Mouse (Mus musculus) heart, postnatal 0 days (tissue): Measurements from ENCODE around the gene Atxn1. TPM values are rescaled to one million over a fixed set of nuclear protein-coding genes. Genes with fewer than 3 reads are reported as not detected.

ENCODE experiments used
- ATAC-seq: fragments of 200-750 bp; cut with Nextera tagmentation; 2 replicates; pipeline ENCODE4 v1.8.0; 2017; ENCODE audit warnings: low read depth, moderate number of reproducible peaks, moderate library complexity; ENCODE audit not compliant: insufficient read depth
- DNase-seq: peaks from one replicate; pipeline ENCODE4 v3.0.0-alpha.2; 2016; ENCODE audit warnings: low spot score
- H3K27ac ChIP-seq: fragments of 300-500 bp; sonication (generic); 2 replicates; pipeline ENCODE4 v1.5.1; 2014; ENCODE audit warnings: low read depth, mild to moderate bottlenecking
- H3K27me3 ChIP-seq: fragments of 300-500 bp; sonication (generic); 2 replicates; pipeline ENCODE4 v1.6.1; 2014; ENCODE audit warnings: low read length, mixed read lengths; ENCODE audit not compliant: control insufficient read depth, insufficient read depth
- H3K36me3 ChIP-seq: fragments of 300-500 bp; sonication (generic); replicated peaks from 2 replicates; pipeline ENCODE4 v1.6.1; 2014; ENCODE audit warnings: low read length, mixed read lengths; ENCODE audit not compliant: control insufficient read depth, insufficient read depth
- H3K4me1 ChIP-seq: fragments of 300-500 bp; sonication (generic); 2 replicates; pipeline ENCODE4 v1.6.1; 2014; ENCODE audit warnings: antibody characterized with exemption; ENCODE audit not compliant: control insufficient read depth, insufficient read depth
- H3K4me2 ChIP-seq: fragments of 300-500 bp; sonication (generic); 2 replicates; pipeline ENCODE4 v1.6.1; 2014; ENCODE audit warnings: low read depth, mild to moderate bottlenecking, low read length, moderate library complexity
- H3K4me3 ChIP-seq: fragments of 300-500 bp; sonication (generic); 2 replicates; pipeline ENCODE4 v1.5.1; 2014; ENCODE audit warnings: low read depth, low read length
- H3K9ac ChIP-seq: fragments of 300-500 bp; sonication (generic); replicated peaks from 2 replicates; pipeline ENCODE4 v1.6.1; 2014; ENCODE audit warnings: low read depth, low read length, mixed read lengths
- H3K9me3 ChIP-seq: fragments of 300-500 bp; sonication (generic); replicated peaks from 2 replicates; pipeline ENCODE4 v1.6.1; 2016; ENCODE audit warnings: low read length; ENCODE audit not compliant: control insufficient read depth
- CTCF ChIP-seq: IDR thresholded peaks from 2 replicates; pipeline ENCODE4 v1.5.1; 2016; ENCODE audit warnings: antibody characterized with exemption, control low read depth, low read depth
- EP300 ChIP-seq: IDR thresholded peaks from 2 replicates; pipeline ENCODE4 v1.6.1; 2016; ENCODE audit warnings: antibody characterized with exemption, low read depth
- WGBS: fragments of 180-500 bp; shearing (Covaris S2); extraction: QIAGEN DNeasy Blood & Tissue Kit; methylation state at CpG from one replicate; pipeline ENCODE4 v1.1.7; 2014; 5-methylcytosine and 5-hydroxymethylcytosine counted together
- polyA plus RNA-seq: library from polyadenylated mRNA; unstranded; fragments of >200 nt; fragmentation: Nextera tagmentation; extraction: Ambion mirVana; gene quantifications from 2 replicates; pipeline ENCODE4 v1.2.1, GENCODE M21; 2015
- total RNA-seq: library from RNA; depleted of rRNA; stranded (reverse); fragments of >200 nt; gene quantifications from 2 replicates; pipeline ENCODE4 v1.2.3, GENCODE M21; 2014; ENCODE audit warnings: low replicate concordance

Gene Atxn1
- total and polyA plus RNA-seq, 2 experiments from 2014 or later, result 10.3 to 15.0 TPM

DNA sequence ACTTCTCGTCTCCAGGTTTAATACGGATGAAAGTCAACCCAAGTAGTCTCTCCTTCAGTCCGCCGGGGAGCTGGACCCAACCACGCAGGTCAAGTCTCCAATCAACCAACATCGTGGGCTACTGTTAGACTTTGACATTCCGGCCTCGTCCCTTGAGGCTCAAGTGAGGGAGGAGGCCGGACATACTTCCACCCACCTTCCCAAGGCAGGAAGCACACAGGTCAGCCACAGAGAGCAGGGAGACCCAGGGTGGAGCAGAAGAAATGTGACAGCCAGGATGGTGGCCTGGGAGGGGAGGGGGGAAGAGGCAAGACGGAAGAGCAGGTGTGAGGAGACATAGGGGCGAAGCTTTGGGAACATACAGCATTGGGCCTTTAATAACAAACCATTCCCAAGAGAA is 18.7 kb downstream of the Atxn1 start:
- H3K36me3 ChIP-seq, result 0 out of 2 replicates have a peak, but pooled peaks cover 14% of the 10 kb centered on the region
- DNase-seq (no peak), ATAC-seq (no peak)
- H3K27ac ChIP-seq, result no peak overlapping the region
- WGBS, result 85% methylated on average over 11 of the region's 11 CpGs
- H3K9ac ChIP-seq, result no peak overlapping the region
- H3K27me3 ChIP-seq, result no peaks in the 10 kb centered on the region
- TF ChIP-seq EP300, result no peak
- no peak for TF ChIP-seq CTCF
- no peak overlapping the region for H3K4me3 ChIP-seq
- H3K4me1 ChIP-seq, result 0 out of 2 replicates have a peak, but pooled peaks cover 7% of the 10 kb centered on the region
- no peak overlapping the region for H3K4me2 ChIP-seq
- no peaks in the 10 kb centered on the region for H3K9me3 ChIP-seq

- Histone ChIP-seq H3K27me3 (no peaks in the 10 kb centered on the region), H3K27ac (no peak overlapping the region), H3K9me3 (no peaks in the 10 kb centered on the region), H3K36me3 (peaks cover 11% of the 10 kb centered on the region; the same call in 1 of the 2 replicates), H3K4me3 (no peak overlapping the region), H3K9ac (no peak overlapping the region), H3K4me1 (peaks cover 12% of the 10 kb centered on the region; the same call in 1 of the 2 replicates), H3K4me2 (no peak overlapping the region)
- no peak for TF ChIP-seq CTCF
- TF ChIP-seq EP300, result no peak
- DNase-seq (peak; percentile 26), ATAC-seq (no peak)
- WGBS, result 80% methylated on average over 7 of the region's 7 CpGs
Observed at GRCm38 (mm10) chr13:45942337-45942736, 22.5 kb downstream of the Atxn1 start.

- no peaks in the 10 kb centered on the region for H3K9me3 ChIP-seq
- 0 out of 2 replicates have a peak overlapping the region, but pooled peaks have one; percentile 2 for H3K27ac ChIP-seq
- H3K4me3 ChIP-seq, result no peak overlapping the region
- WGBS, result 58% methylated on average over 4 of the region's 4 CpGs
- no peak overlapping the region for H3K4me2 ChIP-seq
- peaks cover 12% of the 10 kb centered on the region; the same call in 1 of the 2 replicates for H3K4me1 ChIP-seq
- TF ChIP-seq CTCF, result no peak
- no peak for TF ChIP-seq EP300
- ATAC-seq (no peak), DNase-seq (no peak)
- peaks cover 11% of the 10 kb centered on the region; the same call in 1 of the 2 replicates for H3K36me3 ChIP-seq
- no peak overlapping the region for H3K9ac ChIP-seq
- H3K27me3 ChIP-seq, result no peaks in the 10 kb centered on the region
Observed at GRCm38 (mm10) chr13:45940714-45941113, 24.1 kb downstream of the Atxn1 start.

GRCm38 (mm10) chr13:45939561-45939960 is 25.2 kb downstream of the Atxn1 start:
- WGBS, result 90% methylated on average over 6 of the region's 6 CpGs
- TF ChIP-seq EP300, result no peak
- TF ChIP-seq CTCF, result no peak
- Histone ChIP-seq H3K27me3 (no peaks in the 10 kb centered on the region), H3K4me1 (peaks cover 14% of the 10 kb centered on the region; the same call in 1 of the 2 replicates), H3K27ac (no peak overlapping the region), H3K9me3 (no peaks in the 10 kb centered on the region), H3K4me3 (no peak overlapping the region), H3K4me2 (no peak overlapping the region), H3K9ac (no peak overlapping the region), H3K36me3 (peaks cover 5% of the 10 kb centered on the region; the same call in 1 of the 2 replicates)
- no peak for DNase-seq
- no peak for ATAC-seq

- no peak overlapping the region for H3K9ac ChIP-seq
- no peak for TF ChIP-seq EP300
- WGBS, result 85% methylated on average over 5 of the region's 5 CpGs
- ATAC-seq (no peak), DNase-seq (no peak)
- peaks cover 5% of the 10 kb centered on the region; the same call in 1 of the 2 replicates for H3K36me3 ChIP-seq
- H3K27me3 ChIP-seq, result no peaks in the 10 kb centered on the region
- H3K4me2 ChIP-seq, result no peak overlapping the region
- H3K4me3 ChIP-seq, result no peak overlapping the region
- H3K4me1 ChIP-seq, result peaks cover 26% of the 10 kb centered on the region
- no peak overlapping the region for H3K27ac ChIP-seq
- H3K9me3 ChIP-seq, result no peaks in the 10 kb centered on the region
Observed at GRCm38 (mm10) chr13:45938083-45938482, 26.7 kb downstream of the Atxn1 start.

DNA sequence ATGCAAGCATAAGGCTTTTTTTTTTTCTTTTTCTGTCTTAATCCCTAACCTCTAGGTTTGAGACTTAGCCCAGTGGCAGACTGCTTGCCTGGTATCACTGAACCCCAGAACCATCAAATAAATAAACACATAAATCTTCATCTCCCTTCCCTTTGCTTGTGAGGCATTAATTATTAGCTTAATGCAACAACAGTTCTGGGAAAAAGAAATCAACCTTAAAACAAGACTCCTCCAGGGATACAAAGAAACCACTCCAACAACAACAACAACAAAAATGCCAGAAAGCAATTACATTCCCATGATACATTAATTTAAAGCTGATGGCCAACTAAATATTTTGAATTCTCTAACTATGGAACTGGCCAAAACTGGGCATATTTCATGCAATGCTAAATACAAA is 28.0 kb downstream of the Atxn1 start:
- TF ChIP-seq EP300 (no peak), CTCF (no peak)
- no peak overlapping the region for H3K9ac ChIP-seq
- ATAC-seq (no peak), DNase-seq (no peak)
- no peak overlapping the region for H3K27ac ChIP-seq
- H3K4me2 ChIP-seq, result no peak overlapping the region
- H3K4me1 ChIP-seq, result peaks cover 28% of the 10 kb centered on the region
- H3K9me3 ChIP-seq, result no peaks in the 10 kb centered on the region; the same call in 1 of the 2 replicates
- no peak overlapping the region for H3K4me3 ChIP-seq
- no peaks in the 10 kb centered on the region for H3K27me3 ChIP-seq
- H3K36me3 ChIP-seq, result peaks cover 5% of the 10 kb centered on the region; the same call in 1 of the 2 replicates
